ENCODE assay signal across 23 mouse cellular contexts in genomic region chr4:153593291-153593690, GRCm38 (mm10).
DNase-seq lines count a peak whose midpoint lies in the region; ATAC-seq lines count a peak whose summit lies in the region.
"Had no signal": no experiment of that assay in that cellular context is flagged by ENCODE, and none has a peak within 500 bp of the region (broad histone marks: within the 10 kb centered on the region; RNA-seq: fewer than 3 reads in every experiment).

No protein-coding gene starts in this region.

- peak; percentile 17 for DNase-seq in hindbrain, embryonic 10.5 days (ENCODE audit: low spot score)
- DNase-seq in hindbrain, embryonic 14.5 days (ENCODE audit: low spot score): no peak
- DNase-seq in neural tube, embryonic 10.5 days (ENCODE audit: extremely low spot score, low spot score): peak; percentile 48
- peak; percentile 36 for DNase-seq in forelimb bud, embryonic 11.5 days (ENCODE audit: low read depth, low spot score)
- DNase-seq in MN1 (ENCODE audit: low spot score): no peak
- no peak for DNase-seq in forebrain, embryonic 14.5 days (ENCODE audit: low spot score)
- DNase-seq: adrenal gland, postnatal 36 days; cerebellum, adult 18-20 months; cerebellum, postnatal 10 days; gastrocnemius, postnatal 10 days; kidney, postnatal 14 days; layer of hippocampus, adult 9-11 months; lung, embryonic 14.5 days; lung, postnatal 14 days; right cerebral cortex, postnatal 25 days had no signal

- no peaks in the 10 kb centered on the region for H3K36me3 ChIP-seq in hindbrain, embryonic 10.5 days
- H3K36me3 ChIP-seq in hindbrain, embryonic 14.5 days (replicated peaks; ENCODE audit: control insufficient read depth, insufficient read depth): no peaks in the 10 kb centered on the region
- H3K36me3 ChIP-seq in neural tube, embryonic 15.5 days: no peaks in the 10 kb centered on the region
- no peaks in the 10 kb centered on the region for H3K36me3 ChIP-seq in forebrain, embryonic 14.5 days (ENCODE audit: control insufficient read depth, insufficient read depth, low read length)
- H3K36me3 ChIP-seq: forebrain, embryonic 15.5 days; limb, embryonic 12.5 days; liver, embryonic 15.5 days; midbrain, embryonic 12.5 days; stomach, embryonic 15.5 days had no signal

- no peak overlapping the region for H3K4me2 ChIP-seq in hindbrain, embryonic 14.5 days (replicated peaks)
- no peak overlapping the region for H3K4me2 ChIP-seq in neural tube, embryonic 15.5 days
- no peak overlapping the region for H3K4me2 ChIP-seq in forebrain, embryonic 14.5 days (ENCODE audit: low read length)
- H3K4me2 ChIP-seq: forebrain, embryonic 15.5 days; limb, embryonic 12.5 days; liver, embryonic 15.5 days; lung, embryonic 14.5 days; midbrain, embryonic 12.5 days; stomach, embryonic 15.5 days had no signal

- H3K9me3 ChIP-seq in hindbrain, embryonic 10.5 days: no peaks in the 10 kb centered on the region
- no peaks in the 10 kb centered on the region for H3K9me3 ChIP-seq in hindbrain, embryonic 14.5 days (ENCODE audit: control insufficient read depth, low read length)
- H3K9me3 ChIP-seq in neural tube, embryonic 15.5 days (replicated peaks): 0 out of 2 replicates have a peak, but pooled peaks cover 5% of the 10 kb centered on the region
- no peaks in the 10 kb centered on the region for H3K9me3 ChIP-seq in forebrain, embryonic 14.5 days (replicated peaks; ENCODE audit: control insufficient read depth, low read length)
- H3K9me3 ChIP-seq: forebrain, embryonic 15.5 days; limb, embryonic 12.5 days; midbrain, embryonic 12.5 days; stomach, embryonic 15.5 days had no signal

- no peak for ATAC-seq in hindbrain, embryonic 14.5 days (ENCODE audit: low FRiP score)
- no peak for ATAC-seq in neural tube, embryonic 15.5 days (ENCODE audit: low FRiP score)
- ATAC-seq in forebrain, embryonic 14.5 days: no peak
- ATAC-seq: forebrain, embryonic 15.5 days; hindbrain, postnatal 0 days; intestine, embryonic 16.5 days had no signal

- peaks cover 13% of the 10 kb centered on the region for H3K4me1 ChIP-seq in hindbrain, embryonic 10.5 days (replicated peaks)
- H3K4me1 ChIP-seq in hindbrain, embryonic 14.5 days (replicated peaks; ENCODE audit: control insufficient read depth, insufficient read depth, low read length): no peaks in the 10 kb centered on the region
- no peaks in the 10 kb centered on the region for H3K4me1 ChIP-seq in neural tube, embryonic 15.5 days
- H3K4me1 ChIP-seq in forebrain, embryonic 14.5 days (ENCODE audit: control insufficient read depth, insufficient read depth, low read length): no peaks in the 10 kb centered on the region
- H3K4me1 ChIP-seq: forebrain, embryonic 15.5 days; liver, embryonic 15.5 days; stomach, embryonic 15.5 days had no signal

- no peak overlapping the region for H3K9ac ChIP-seq in hindbrain, embryonic 14.5 days
- H3K9ac ChIP-seq in neural tube, embryonic 15.5 days (replicated peaks): no peak overlapping the region
- no peak overlapping the region for H3K9ac ChIP-seq in forebrain, embryonic 14.5 days (ENCODE audit: low read length)
- H3K9ac ChIP-seq: forebrain, embryonic 15.5 days; limb, embryonic 12.5 days; liver, embryonic 15.5 days; lung, embryonic 14.5 days; midbrain, embryonic 12.5 days; stomach, embryonic 15.5 days had no signal

- 75% methylated on average over 11 of the region's 11 CpGs for WGBS in hindbrain, embryonic 10.5 days
- 65% methylated on average over 11 of the region's 11 CpGs for WGBS in hindbrain, embryonic 14.5 days
- WGBS in neural tube, embryonic 15.5 days: 79% methylated on average over 11 of the region's 11 CpGs
- 88% methylated on average over 11 of the region's 11 CpGs for WGBS in forebrain, embryonic 14.5 days

- no peak overlapping the region for H3K4me3 ChIP-seq in hindbrain, embryonic 10.5 days
- H3K4me3 ChIP-seq in hindbrain, embryonic 14.5 days (replicated peaks; ENCODE audit: low read length): no peak overlapping the region
- H3K4me3 ChIP-seq in neural tube, embryonic 15.5 days (replicated peaks): no peak overlapping the region
- no peak overlapping the region for H3K4me3 ChIP-seq in forebrain, embryonic 14.5 days (ENCODE audit: low read depth, low read length)
- H3K4me3 ChIP-seq: forebrain, embryonic 15.5 days; limb, embryonic 12.5 days; liver, embryonic 15.5 days; midbrain, embryonic 12.5 days; stomach, embryonic 15.5 days had no signal

- H3K27me3 ChIP-seq in hindbrain, embryonic 10.5 days (ENCODE audit: insufficient read depth, poor library complexity, severe bottlenecking): no peaks in the 10 kb centered on the region
- no peaks in the 10 kb centered on the region for H3K27me3 ChIP-seq in hindbrain, embryonic 14.5 days (ENCODE audit: control insufficient read depth, insufficient read depth, low read length)
- H3K27me3 ChIP-seq in neural tube, embryonic 15.5 days (replicated peaks): no peaks in the 10 kb centered on the region
- H3K27me3 ChIP-seq in forebrain, embryonic 14.5 days (replicated peaks; ENCODE audit: control insufficient read depth, insufficient read depth, low read length): no peaks in the 10 kb centered on the region
- H3K27me3 ChIP-seq: forebrain, embryonic 15.5 days; liver, embryonic 15.5 days; midbrain, embryonic 12.5 days; stomach, embryonic 15.5 days had no signal

- no peak overlapping the region for H3K27ac ChIP-seq in hindbrain, embryonic 10.5 days
- H3K27ac ChIP-seq in hindbrain, embryonic 14.5 days: no peak overlapping the region
- H3K27ac ChIP-seq in neural tube, embryonic 15.5 days (replicated peaks): no peak overlapping the region
- H3K27ac ChIP-seq in forebrain, embryonic 14.5 days (ENCODE audit: low read depth, low read length): no peak overlapping the region
- H3K27ac ChIP-seq: forebrain, embryonic 15.5 days; hindbrain, postnatal 0 days; limb, embryonic 12.5 days; liver, embryonic 15.5 days; midbrain, embryonic 12.5 days; stomach, embryonic 15.5 days had no signal

Comparison
In these comparisons a context has a peak if more than half of its experiments do, and no peak if none do; other contexts are left out.
1. DNase-seq: peak in hindbrain, embryonic 10.5 days (single experiment), neural tube, embryonic 10.5 days (single experiment) and forelimb bud, embryonic 11.5 days (single experiment); none in hindbrain, embryonic 14.5 days (single experiment), MN1 (single experiment) and forebrain, embryonic 14.5 days (single experiment).